Mouse (Mus musculus): ENCODE data around the gene Mobp.

DNA sequence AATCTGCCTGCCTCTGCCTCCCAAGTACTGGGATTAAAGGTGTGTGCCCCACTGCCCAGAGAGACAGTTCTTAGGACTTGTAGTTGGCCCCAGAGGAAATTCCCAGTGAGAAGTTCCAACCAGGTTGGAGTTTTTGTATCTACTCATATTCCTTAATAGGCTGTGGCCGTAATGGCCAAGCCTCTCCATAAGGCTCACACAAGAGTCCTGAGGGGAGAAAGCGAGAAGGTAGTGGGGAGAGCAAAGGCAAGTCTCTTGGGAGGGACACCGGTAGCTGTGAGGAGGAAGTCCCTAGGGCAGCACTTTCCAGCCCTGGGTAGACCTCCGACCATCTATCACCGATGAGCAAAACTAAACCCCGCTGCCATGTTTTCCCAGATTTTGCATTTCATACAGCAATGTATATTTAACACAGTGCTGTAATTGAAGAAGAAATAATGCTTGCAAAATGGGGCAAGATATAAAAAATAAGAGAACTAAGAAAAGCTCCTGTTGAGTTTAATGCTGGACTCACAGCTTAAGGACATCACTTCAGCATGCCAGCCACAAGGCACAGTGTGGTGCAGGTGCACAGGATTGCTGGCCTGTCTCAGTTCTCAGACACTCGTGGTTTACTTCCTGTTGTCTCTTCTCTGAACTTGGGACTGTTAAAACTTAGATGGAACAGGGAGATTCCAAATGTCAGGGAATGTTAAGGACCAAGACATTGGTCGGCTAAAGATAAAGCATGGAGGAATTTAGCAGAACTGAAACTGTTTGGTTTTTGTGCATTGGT is 16.3 kb upstream of the Mobp start:
- no peak for TF ChIP-seq CTCF (IDR thresholded peaks at IDR 0.05; ENCODE audit: insufficient read depth, low read depth, low read length)
- TF ChIP-seq POLR2A (IDR thresholded peaks at IDR 0.05; ENCODE audit: insufficient read depth, low read depth, low read length) = no peak
